Mouse (Mus musculus): ENCODE measurements at regions not wholly inside any gene's neighbourhood (a gene's known extent, or its start where the extent isn't known, plus 50 kb on each side); places are given as distances from the start of the nearest gene placed in this dataset.

DNA sequence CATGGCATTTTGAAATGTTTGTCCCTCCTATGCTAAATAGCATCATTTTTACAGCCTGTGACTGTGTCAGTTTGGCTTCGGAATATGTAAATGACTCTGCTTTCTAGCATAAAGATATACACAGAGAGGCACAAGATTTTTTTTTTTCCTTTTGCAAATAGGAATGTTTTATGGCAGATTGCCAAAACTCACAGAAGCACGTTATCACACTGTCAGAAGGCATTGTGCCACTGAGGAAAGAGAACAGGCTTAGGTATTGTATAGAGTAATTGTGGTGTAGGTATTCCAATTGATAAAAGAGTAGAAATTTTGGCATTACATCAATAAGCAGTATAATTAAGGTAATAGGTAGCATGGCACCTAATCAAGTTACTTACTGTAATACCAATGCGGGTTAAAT is 988.5 kb upstream of the Tenm2 start:
- DNase-seq (ENCODE audit: low spot score), result no peak

DNA sequence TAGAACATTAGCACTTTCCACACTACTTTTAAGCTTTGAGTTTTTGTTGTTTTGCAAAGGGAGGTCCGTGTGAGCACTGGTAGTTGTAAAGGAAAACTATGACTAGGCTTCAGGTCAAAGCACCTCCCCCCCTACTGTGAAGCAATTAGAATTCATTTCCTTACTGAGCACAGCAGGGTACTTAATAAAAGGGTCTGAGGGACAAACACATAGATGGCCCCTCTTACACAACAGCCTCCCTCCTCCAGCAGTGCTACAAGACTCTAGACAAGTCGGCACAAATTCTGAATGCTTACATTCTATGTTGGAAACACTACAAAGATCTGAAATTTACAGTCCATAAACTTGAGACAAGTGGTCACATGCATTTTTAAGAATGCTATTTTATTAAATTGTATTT is 967.6 kb upstream of the Tenm2 start:
- Histone ChIP-seq H3K4me3 (no peak overlapping the region), H3K27ac (no peak overlapping the region), H3K9me3 (no peaks in the 10 kb centered on the region), H3K27me3 (ENCODE audit: insufficient read depth, poor library complexity, severe bottlenecking) (no peaks in the 10 kb centered on the region), H3K36me3 (no peaks in the 10 kb centered on the region), H3K4me1 (replicated peaks) (no peaks in the 10 kb centered on the region)
- WGBS, result 24% methylated on average over 2 of the region's 2 CpGs
- DNase-seq (ENCODE audit: low spot score), result no peak

More for the DNA sequence above, 988.5 kb upstream of the Tenm2 start:
- H3K4me3 ChIP-seq, result no peak overlapping the region
- H3K9me3 ChIP-seq, result no peaks in the 10 kb centered on the region
- H3K36me3 ChIP-seq, result no peaks in the 10 kb centered on the region
- WGBS, result 90% methylated on average over 3 of the region's 3 CpGs
- no peaks in the 10 kb centered on the region for H3K4me1 ChIP-seq (replicated peaks)
- no peaks in the 10 kb centered on the region for H3K27me3 ChIP-seq (ENCODE audit: insufficient read depth, poor library complexity, severe bottlenecking)
- H3K27ac ChIP-seq, result no peak overlapping the region

DNA sequence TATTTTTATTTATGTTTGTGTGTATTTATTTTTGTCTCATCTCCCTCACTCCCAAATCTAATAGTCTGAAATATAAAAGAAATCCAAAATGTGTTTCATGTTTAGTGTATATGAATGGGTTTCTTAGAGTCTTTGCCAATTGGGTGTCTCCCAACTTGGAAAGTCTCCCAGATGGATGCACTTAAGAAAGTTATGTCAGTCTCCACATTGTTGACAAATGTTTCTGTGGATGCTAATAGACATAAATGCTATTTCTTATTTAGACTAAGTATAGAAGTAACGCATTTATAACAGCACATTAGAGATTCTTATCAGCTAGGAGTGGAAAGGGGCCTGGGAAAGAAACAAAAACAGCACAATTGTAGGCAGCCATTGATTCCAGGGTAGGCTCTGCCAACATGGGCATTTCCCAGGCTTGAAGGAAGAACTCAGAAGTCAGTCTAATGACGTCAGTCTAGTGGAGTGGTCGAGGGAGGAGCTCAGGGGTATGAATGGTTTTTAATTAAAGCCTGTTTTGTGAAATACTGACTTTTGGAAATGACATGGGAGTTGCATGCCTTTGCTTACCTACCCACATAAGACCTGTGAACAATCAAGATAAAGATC is 965.5 kb upstream of the Tenm2 start:
- Histone ChIP-seq H3K4me3 (no peak overlapping the region), H3K4me1 (replicated peaks) (no peaks in the 10 kb centered on the region), H3K36me3 (no peaks in the 10 kb centered on the region), H3K27me3 (ENCODE audit: insufficient read depth, poor library complexity, severe bottlenecking) (no peaks in the 10 kb centered on the region), H3K27ac (no peak overlapping the region), H3K9me3 (no peaks in the 10 kb centered on the region)
- DNase-seq (ENCODE audit: low spot score), result no peak
- WGBS, result 85% methylated on average over 3 of the region's 3 CpGs

DNA sequence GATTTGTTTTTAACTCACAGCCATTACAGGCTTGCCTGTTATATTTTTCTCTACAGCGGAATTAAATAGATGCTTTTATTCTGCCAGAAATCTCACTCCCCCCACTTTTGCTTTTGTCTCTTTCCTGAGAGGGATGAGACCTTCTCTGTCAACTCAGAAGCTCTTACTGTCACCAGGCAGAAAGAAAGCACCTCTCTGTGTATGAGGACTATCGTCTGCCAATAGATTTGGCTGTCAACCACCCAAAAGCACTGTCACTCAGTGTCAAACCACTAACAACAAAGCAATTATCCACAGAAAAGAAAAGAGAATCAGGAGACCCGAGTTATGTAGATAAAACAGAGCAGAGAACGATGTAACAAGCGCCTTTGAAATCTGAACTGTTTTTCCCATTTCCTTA is 958.0 kb upstream of the Tenm2 start:
- Histone ChIP-seq H3K27me3 (ENCODE audit: insufficient read depth, poor library complexity, severe bottlenecking) (no peaks in the 10 kb centered on the region), H3K4me3 (no peak overlapping the region), H3K36me3 (no peaks in the 10 kb centered on the region), H3K9me3 (no peaks in the 10 kb centered on the region), H3K27ac (no peak overlapping the region), H3K4me1 (replicated peaks) (peaks cover 7% of the 10 kb centered on the region)
- WGBS, result 42% methylated on average over 5 of the region's 5 CpGs
- DNase-seq (ENCODE audit: low spot score), result no peak

DNA sequence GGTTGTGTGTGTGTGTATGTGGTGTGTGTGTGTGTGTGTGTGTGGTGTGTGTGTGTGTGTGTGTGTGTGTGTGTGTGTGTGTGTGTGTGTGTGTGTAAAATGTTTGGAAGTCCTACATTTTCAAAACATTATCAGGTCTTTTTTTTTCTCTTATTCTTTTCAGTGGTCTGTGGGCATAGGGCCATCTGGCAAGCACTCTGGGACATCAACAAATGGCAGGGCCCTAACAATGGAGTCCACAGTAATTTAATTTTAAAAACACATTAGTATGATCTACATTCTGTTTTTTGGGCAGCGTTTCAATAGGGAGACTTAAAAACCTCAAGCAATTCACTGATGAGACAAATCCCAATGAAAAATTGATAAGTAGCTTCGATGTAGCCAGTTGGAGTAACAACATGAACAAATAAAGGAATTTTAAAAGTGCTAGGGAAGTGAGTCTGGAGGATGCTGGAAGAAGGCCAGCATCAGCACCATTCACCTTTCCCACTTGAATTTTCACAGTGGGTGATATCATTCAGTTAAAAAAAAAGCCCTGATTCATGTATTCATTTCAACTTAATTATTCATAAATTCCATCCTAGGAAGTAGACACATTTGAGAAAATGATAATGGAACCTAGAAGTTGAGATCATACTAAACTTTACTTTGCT is 956.3 kb upstream of the Tenm2 start:
- peaks cover 7% of the 10 kb centered on the region for H3K4me1 ChIP-seq (replicated peaks)
- H3K27me3 ChIP-seq (ENCODE audit: insufficient read depth, poor library complexity, severe bottlenecking), result no peaks in the 10 kb centered on the region
- DNase-seq (ENCODE audit: low spot score), result no peak
- H3K9me3 ChIP-seq, result no peaks in the 10 kb centered on the region
- peak overlapping the region; percentile 35; the same call in 1 of the 2 replicates for H3K27ac ChIP-seq
- no peak overlapping the region for H3K4me3 ChIP-seq
- H3K36me3 ChIP-seq, result no peaks in the 10 kb centered on the region
- WGBS, result 88% methylated on average over 2 of the region's 2 CpGs

DNA sequence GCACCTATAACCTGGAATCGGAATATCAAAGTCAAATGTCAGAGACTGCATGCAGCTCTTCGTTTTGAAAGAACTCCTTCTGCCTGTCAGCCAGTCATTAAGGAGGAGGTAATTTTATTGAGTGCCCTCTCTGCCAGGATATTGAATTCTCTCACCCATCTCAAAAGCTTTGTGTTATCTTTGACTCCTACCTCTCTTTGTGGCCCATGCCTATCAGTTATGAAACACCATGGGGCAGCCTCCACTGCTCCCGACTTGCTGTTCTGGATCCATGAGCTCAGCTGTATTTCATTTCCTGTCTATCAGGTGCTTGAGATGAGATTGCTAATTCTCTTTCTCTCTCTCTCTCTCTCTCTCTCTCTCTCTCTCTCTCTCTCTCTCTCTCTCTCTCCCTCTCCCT is 955.7 kb upstream of the Tenm2 start:
- peak overlapping the region; percentile 35; the same call in 1 of the 2 replicates for H3K27ac ChIP-seq
- peaks cover 7% of the 10 kb centered on the region for H3K4me1 ChIP-seq (replicated peaks)
- no peaks in the 10 kb centered on the region for H3K36me3 ChIP-seq
- 68% methylated on average over 3 of the region's 3 CpGs for WGBS
- no peaks in the 10 kb centered on the region for H3K27me3 ChIP-seq (ENCODE audit: insufficient read depth, poor library complexity, severe bottlenecking)
- no peak for DNase-seq (ENCODE audit: low spot score)
- no peak overlapping the region for H3K4me3 ChIP-seq
- no peaks in the 10 kb centered on the region for H3K9me3 ChIP-seq

DNA sequence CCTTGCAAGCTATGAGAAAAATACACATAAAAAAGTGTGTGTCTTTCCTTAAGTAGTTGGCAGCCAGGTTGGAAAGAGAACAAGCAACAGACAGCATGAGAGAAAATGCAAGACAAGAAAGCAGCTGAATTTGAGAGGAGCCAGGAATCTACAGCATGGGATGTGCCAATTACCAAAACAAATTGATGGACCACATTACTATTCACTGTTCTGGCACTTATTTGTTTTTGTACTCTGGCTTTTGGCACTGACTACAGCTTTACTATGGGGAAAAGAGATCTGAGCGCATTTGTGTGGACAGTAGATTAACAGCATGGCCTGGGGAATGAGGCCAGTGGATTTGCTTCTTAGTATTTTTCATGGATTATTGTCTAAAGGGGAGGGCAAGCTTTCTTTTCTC is 935.0 kb upstream of the Tenm2 start:
- H3K9me3 ChIP-seq, result no peaks in the 10 kb centered on the region
- no peak for DNase-seq (ENCODE audit: low spot score)
- no peaks in the 10 kb centered on the region for H3K36me3 ChIP-seq
- H3K27ac ChIP-seq, result no peak overlapping the region
- no peak overlapping the region for H3K4me3 ChIP-seq
- H3K4me1 ChIP-seq (replicated peaks), result no peaks in the 10 kb centered on the region
- WGBS, result 86% methylated on average over 1 of the region's 1 CpGs
- no peaks in the 10 kb centered on the region for H3K27me3 ChIP-seq (ENCODE audit: insufficient read depth, poor library complexity, severe bottlenecking)

DNA sequence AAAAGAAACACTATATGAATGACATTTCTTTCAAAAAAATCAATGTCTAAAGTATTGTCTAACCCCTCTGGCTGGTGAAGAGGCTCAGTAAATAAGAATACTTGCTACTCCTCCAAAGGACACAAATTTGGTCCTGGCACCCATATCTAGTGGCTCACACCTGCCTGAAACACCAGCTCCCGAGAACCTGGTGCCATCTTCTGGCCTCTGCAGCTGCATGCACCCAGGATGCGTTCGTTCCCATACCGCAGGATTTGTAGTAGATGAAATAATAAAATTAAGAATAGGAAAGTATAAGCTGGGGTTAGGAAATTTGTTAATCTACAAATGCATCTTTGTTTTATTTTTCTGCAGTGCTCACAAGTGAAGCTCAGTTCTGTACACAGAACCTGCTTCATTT is 922.5 kb upstream of the Tenm2 start:
- H3K9me3 ChIP-seq, result no peaks in the 10 kb centered on the region
- H3K4me1 ChIP-seq (replicated peaks), result no peaks in the 10 kb centered on the region
- H3K4me3 ChIP-seq, result no peak overlapping the region
- H3K36me3 ChIP-seq, result no peaks in the 10 kb centered on the region
- 91% methylated on average over 4 of the region's 4 CpGs for WGBS
- no peak overlapping the region for H3K27ac ChIP-seq
- no peak for DNase-seq (ENCODE audit: low spot score)
- no peaks in the 10 kb centered on the region for H3K27me3 ChIP-seq (ENCODE audit: insufficient read depth, poor library complexity, severe bottlenecking)

DNA sequence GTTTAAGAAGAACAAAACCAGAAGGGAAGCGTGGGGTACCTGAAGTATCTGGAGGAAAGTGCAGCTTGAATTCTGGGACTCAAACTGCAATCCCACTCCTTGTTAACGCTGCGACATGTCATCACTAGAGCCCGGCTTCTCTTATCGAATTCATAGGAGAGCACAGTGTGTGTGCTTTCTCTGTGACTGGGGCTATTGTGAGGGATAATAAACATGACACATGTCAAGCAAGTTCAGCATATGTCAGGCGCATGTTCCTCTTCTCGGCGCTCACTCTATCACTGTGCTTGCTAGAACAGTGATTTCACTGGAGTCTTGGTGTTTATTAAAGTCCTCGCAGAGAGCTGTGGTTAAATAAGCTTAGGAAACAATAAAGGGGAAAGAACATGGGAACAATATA is 921.2 kb upstream of the Tenm2 start:
- 71% methylated on average over 9 of the region's 9 CpGs for WGBS
- Histone ChIP-seq H3K4me3 (no peak overlapping the region), H3K4me1 (replicated peaks) (no peaks in the 10 kb centered on the region), H3K36me3 (no peaks in the 10 kb centered on the region), H3K27me3 (ENCODE audit: insufficient read depth, poor library complexity, severe bottlenecking) (no peaks in the 10 kb centered on the region), H3K27ac (no peak overlapping the region), H3K9me3 (no peaks in the 10 kb centered on the region)
- DNase-seq (ENCODE audit: low spot score), result no peak

DNA sequence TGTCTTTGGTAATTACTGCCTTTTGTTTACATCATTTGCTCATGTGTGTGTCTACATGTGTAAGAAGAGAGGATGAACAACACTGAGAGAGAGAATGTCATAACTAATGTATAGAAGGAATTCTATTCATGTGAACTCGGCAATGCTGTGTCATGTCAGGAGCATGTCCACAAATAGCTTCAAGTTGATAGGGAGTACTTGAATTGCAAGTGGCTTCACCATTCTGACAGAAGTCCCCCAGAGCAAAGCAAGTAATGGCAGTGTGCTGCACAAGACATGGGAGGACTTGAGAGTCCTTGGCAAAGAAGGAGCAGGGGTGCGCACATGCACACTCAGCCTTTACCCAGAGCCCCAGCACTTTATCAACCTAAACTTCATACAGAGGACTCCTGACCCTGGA is 919.9 kb upstream of the Tenm2 start:
- no peak overlapping the region for H3K27ac ChIP-seq
- no peaks in the 10 kb centered on the region for H3K27me3 ChIP-seq (ENCODE audit: insufficient read depth, poor library complexity, severe bottlenecking)
- DNase-seq (ENCODE audit: low spot score), result no peak
- H3K4me3 ChIP-seq, result no peak overlapping the region
- H3K36me3 ChIP-seq, result no peaks in the 10 kb centered on the region
- H3K9me3 ChIP-seq, result no peaks in the 10 kb centered on the region
- no peaks in the 10 kb centered on the region for H3K4me1 ChIP-seq (replicated peaks)
- 93% methylated on average over 2 of the region's 2 CpGs for WGBS

DNA sequence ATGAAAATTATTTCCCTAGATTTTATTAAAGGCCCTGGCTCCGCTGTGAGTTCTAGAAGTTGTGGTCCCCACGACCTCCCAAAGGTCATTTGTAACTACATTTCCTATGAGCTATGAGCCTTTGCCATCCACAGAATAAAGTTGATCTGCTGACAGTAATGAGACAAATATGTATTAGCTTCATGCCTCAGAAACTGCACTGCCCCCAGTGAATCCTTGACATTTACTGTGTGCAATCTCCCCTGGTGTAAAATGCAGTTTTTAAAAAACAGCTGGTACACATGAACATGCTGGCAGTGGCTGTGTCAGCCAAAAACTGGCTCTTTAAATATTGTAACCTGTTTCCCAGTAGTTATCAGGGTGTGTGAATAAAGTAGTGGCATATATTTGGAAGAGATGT is 907.7 kb upstream of the Tenm2 start:
- 89% methylated on average over 2 of the region's 2 CpGs for WGBS
- no peaks in the 10 kb centered on the region for H3K4me1 ChIP-seq (replicated peaks)
- no peak for DNase-seq (ENCODE audit: low spot score)

DNA sequence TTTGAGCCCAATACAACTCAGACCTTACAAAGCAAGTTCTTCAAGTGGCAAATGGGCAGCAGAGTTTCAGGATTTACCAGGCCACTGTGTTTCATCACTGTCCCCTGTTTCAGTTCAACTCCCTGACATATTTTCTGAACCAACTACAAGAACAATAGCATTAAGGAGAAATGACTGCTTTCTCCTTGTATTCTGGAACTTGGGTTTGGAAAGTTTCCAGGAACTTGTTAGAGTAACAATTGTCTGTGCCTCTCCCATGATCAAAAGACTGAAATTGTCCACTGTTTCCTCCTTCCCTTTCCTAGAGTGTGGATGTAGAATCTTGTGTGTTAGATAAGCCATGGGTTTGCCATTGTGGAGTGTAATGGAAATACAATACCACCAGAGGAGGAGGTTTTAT is 893.1 kb upstream of the Tenm2 start:
- Histone ChIP-seq H3K27me3 (ENCODE audit: insufficient read depth, poor library complexity, severe bottlenecking) (no peaks in the 10 kb centered on the region), H3K27ac (no peak overlapping the region), H3K4me3 (no peak overlapping the region), H3K4me1 (replicated peaks) (peaks cover 4% of the 10 kb centered on the region; the same call in 1 of the 2 replicates), H3K36me3 (no peaks in the 10 kb centered on the region), H3K9me3 (no peaks in the 10 kb centered on the region)
- DNase-seq (ENCODE audit: low spot score), result no peak

More for the DNA sequence above, 907.7 kb upstream of the Tenm2 start:
- H3K4me3 ChIP-seq, result no peak overlapping the region
- H3K36me3 ChIP-seq, result no peaks in the 10 kb centered on the region
- H3K27ac ChIP-seq, result no peak overlapping the region
- H3K27me3 ChIP-seq (ENCODE audit: insufficient read depth, poor library complexity, severe bottlenecking), result no peaks in the 10 kb centered on the region
- H3K9me3 ChIP-seq, result no peaks in the 10 kb centered on the region

DNA sequence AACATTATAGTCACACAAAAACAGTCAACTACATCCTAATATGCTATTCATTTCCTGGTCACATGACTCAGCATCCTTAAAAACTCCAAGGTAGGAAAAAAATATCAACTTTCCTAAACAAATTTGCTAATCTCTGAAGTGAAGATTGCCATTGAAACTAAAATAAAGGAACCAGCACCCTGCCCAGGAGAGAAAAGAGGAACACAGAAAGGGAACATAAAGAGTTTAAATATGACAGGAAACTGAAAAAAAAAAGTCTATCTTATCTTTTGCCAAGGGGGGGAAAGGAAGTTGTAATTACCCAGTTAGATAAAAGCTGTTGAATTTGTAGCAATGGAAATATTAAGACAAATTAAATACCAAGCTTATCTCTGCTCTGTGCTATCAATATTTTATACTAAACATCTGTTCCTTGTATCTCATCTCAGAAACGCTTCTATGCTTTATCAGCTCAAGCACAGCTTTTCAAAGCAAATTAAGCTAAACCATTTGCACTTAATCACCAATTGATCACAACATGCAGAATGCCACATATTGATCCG is 888.1 kb upstream of the Tenm2 start:
- WGBS, result 88% methylated on average over 2 of the region's 2 CpGs
- Histone ChIP-seq H3K4me3 (no peak overlapping the region), H3K36me3 (no peaks in the 10 kb centered on the region), H3K27ac (no peak overlapping the region), H3K27me3 (ENCODE audit: insufficient read depth, poor library complexity, severe bottlenecking) (no peaks in the 10 kb centered on the region), H3K4me1 (replicated peaks) (peaks cover 7% of the 10 kb centered on the region), H3K9me3 (no peaks in the 10 kb centered on the region)
- DNase-seq (ENCODE audit: low spot score), result no peak

All from hindbrain, embryonic 10.5 days (tissue).